Mouse (Mus musculus) lung, embryonic 14.5 days (tissue): ENCODE measurements around the gene Foxp1. TPM values are rescaled to one million over a fixed set of nuclear protein-coding genes. Genes with fewer than 3 reads are reported as not detected.

Experiments
- ATAC-seq: fragments of 200-750 bp; cut with Nextera tagmentation; 2 replicates; pipeline ENCODE4 v1.8.0; 2017; ENCODE audit warnings: mild to moderate bottlenecking, moderate TSS enrichment, moderate library complexity; ENCODE audit not compliant: insufficient read depth
- DNase-seq: peaks from one replicate; pipeline ENCODE4 v3.0.0-alpha.2; 2015
- H3K27ac ChIP-seq: fragments of 300-500 bp; sonication (generic); 2 replicates; pipeline ENCODE4 v1.5.1; 2014; ENCODE audit warnings: low read depth, mild to moderate bottlenecking, moderate library complexity
- H3K27me3 ChIP-seq: fragments of 300-500 bp; sonication (generic); 2 replicates; pipeline ENCODE4 v1.6.1; 2014; ENCODE audit warnings: low read length, control low read depth; ENCODE audit not compliant: insufficient read depth
- H3K36me3 ChIP-seq: fragments of 300-500 bp; sonication (generic); 2 replicates; pipeline ENCODE4 v1.6.1; 2014; ENCODE audit warnings: control low read depth; ENCODE audit not compliant: insufficient read depth
- H3K4me1 ChIP-seq: fragments of 300-500 bp; sonication (generic); 2 replicates; pipeline ENCODE4 v1.6.1; 2014; ENCODE audit warnings: antibody characterized with exemption, control low read depth; ENCODE audit not compliant: insufficient read depth
- H3K4me2 ChIP-seq: fragments of 300-500 bp; sonication (generic); 2 replicates; pipeline ENCODE4 v1.6.1; 2014; ENCODE audit warnings: mild to moderate bottlenecking
- H3K4me3 ChIP-seq: fragments of 300-500 bp; sonication (generic); 2 replicates; pipeline ENCODE4 v1.5.1; 2014; ENCODE audit warnings: low read depth, low read length
- H3K9ac ChIP-seq: fragments of 300-500 bp; sonication (generic); 2 replicates; pipeline ENCODE4 v1.6.1; 2014
- H3K9me3 ChIP-seq: fragments of 300-500 bp; sonication (generic); 2 replicates; pipeline ENCODE4 v1.6.1; 2016; ENCODE audit warnings: low read depth, low read length, control low read depth
- CTCF ChIP-seq: IDR thresholded peaks from 2 replicates; pipeline ENCODE4 v1.5.1; 2016; ENCODE audit warnings: antibody characterized with exemption, low read depth
- WGBS: fragments of 180-500 bp; shearing (Covaris S2); extraction: QIAGEN DNeasy Blood & Tissue Kit; methylation state at CpG from one replicate; pipeline ENCODE4 v1.1.7; 2014; 5-methylcytosine and 5-hydroxymethylcytosine counted together
- polyA plus RNA-seq: library from polyadenylated mRNA; unstranded; fragments of >200 nt; fragmentation: Nextera tagmentation; extraction: Ambion mirVana; gene quantifications from 2 replicates; pipeline ENCODE4 v1.2.1, GENCODE M21; 2014

The Foxp1 gene
- polyA plus RNA-seq, 1 experiment from 2014 or later, result 111 TPM

DNA sequence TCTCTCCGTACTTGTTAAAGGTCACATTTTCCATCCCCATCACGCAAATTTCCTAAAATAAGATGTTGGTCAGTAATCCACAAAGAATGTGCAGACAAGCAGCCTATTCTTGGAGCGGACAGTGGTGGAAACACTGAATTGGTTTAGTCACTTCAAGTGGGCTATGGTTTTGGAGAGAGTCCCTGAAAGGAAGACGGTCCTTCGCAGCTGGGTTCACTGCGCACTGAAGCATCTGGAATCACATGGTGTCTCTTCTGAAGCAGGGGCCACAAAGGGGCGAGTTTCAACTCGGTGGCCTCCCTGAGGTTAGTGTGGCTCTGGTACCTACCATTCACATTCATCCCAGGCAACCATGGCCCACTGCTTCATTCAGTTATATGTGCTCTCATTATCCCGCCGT, 588.1 kb downstream of the Foxp1 start:
- Histone ChIP-seq H3K4me2 (no peak overlapping the region), H3K36me3 (peaks cover 55% of the 10 kb centered on the region), H3K9me3 (no peaks in the 10 kb centered on the region), H3K4me3 (no peak overlapping the region), H3K27ac (no peak overlapping the region), H3K27me3 (no peaks in the 10 kb centered on the region), H3K4me1 (no peaks in the 10 kb centered on the region), H3K9ac (no peak overlapping the region)
- TF ChIP-seq CTCF, result no peak
- WGBS, result 89% methylated on average over 10 of the region's 10 CpGs
- no peak for ATAC-seq
- DNase-seq, result no peak

GRCm38 (mm10) chr6:98933135-98933724, 589.3 kb downstream of the Foxp1 start:
- Histone ChIP-seq H3K9ac (no peak overlapping the region), H3K4me3 (no peak overlapping the region), H3K4me1 (no peaks in the 10 kb centered on the region), H3K27me3 (no peaks in the 10 kb centered on the region), H3K9me3 (no peaks in the 10 kb centered on the region), H3K36me3 (peaks cover 58% of the 10 kb centered on the region), H3K27ac (no peak overlapping the region), H3K4me2 (no peak overlapping the region)
- ATAC-seq (no peak), DNase-seq (no peak)
- no peak for TF ChIP-seq CTCF
- WGBS, result 91% methylated on average over 18 of the region's 18 CpGs

- no peak overlapping the region for H3K4me2 ChIP-seq
- no peaks in the 10 kb centered on the region for H3K27me3 ChIP-seq
- no peak overlapping the region for H3K9ac ChIP-seq
- DNase-seq, result no peak
- no peaks in the 10 kb centered on the region for H3K4me1 ChIP-seq
- H3K36me3 ChIP-seq, result peaks cover 59% of the 10 kb centered on the region
- 70% methylated on average over 8 of the region's 8 CpGs for WGBS
- H3K27ac ChIP-seq, result no peak overlapping the region
- H3K4me3 ChIP-seq, result no peak overlapping the region
- no peak for ATAC-seq
- H3K9me3 ChIP-seq, result no peaks in the 10 kb centered on the region
- TF ChIP-seq CTCF, result no peak
These were observed 590.5 kb downstream of the Foxp1 start for GRCm38 (mm10) chr6:98931881-98932540.

DNA sequence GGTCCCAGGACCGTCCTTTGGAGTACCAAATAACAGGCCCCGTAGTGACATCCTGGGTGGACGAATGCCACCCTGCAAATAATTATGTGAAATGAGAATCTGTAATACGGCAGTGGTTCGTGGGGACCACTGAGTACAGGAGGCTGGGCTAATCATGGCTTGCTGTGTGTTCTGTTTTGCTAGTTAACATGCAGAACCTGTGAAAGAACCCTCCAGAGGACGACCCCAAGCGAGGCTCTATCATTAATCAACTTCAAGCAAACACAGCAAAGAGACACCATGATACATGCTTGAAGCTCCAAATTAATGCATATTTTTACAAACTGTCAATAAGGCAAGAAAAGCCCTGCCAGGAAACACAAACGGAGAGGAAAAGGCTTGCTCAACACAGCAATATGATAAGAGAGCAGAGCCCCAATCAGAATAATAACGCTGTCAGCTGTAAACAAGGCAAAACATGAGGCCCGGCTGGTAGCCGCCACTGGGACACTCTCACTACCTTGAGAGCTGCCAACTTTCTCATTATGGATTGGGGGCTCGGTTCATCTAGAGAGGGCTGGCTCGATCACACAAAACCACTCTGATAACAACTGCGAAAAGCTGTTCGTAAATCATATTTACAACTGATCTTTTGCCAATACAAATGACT, 591.7 kb downstream of the Foxp1 start:
- Histone ChIP-seq H3K4me1 (no peaks in the 10 kb centered on the region), H3K27ac (no peak overlapping the region), H3K9me3 (no peaks in the 10 kb centered on the region), H3K9ac (no peak overlapping the region), H3K36me3 (peaks cover 55% of the 10 kb centered on the region), H3K4me2 (no peak overlapping the region), H3K27me3 (no peaks in the 10 kb centered on the region), H3K4me3 (no peak overlapping the region)
- DNase-seq (peak; percentile 30), ATAC-seq (no peak)
- 74% methylated on average over 15 of the region's 15 CpGs for WGBS
- TF ChIP-seq CTCF, result no peak

DNA sequence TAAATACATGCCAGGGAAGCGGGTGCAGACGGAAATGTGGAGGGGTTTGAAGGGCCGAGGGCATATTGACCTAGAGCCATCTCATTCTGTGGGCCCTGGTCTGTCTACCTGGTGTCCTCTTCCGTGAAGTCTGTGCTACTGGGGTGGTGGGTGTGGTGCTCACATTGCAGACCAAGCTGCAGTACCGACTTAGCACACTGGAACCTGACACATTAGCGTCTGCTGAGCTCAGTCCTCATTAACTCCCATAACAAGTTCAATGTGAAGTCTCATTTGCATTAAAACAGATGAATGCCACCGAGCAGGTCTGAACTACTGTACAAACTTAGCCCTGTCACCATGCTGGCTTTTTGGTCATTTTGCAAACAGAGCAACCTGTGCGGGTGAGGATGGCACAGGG, 594.2 kb downstream of the Foxp1 start:
- no peak overlapping the region for H3K4me2 ChIP-seq
- no peaks in the 10 kb centered on the region for H3K9me3 ChIP-seq
- peaks cover 39% of the 10 kb centered on the region for H3K36me3 ChIP-seq
- 84% methylated on average over 8 of the region's 8 CpGs for WGBS
- H3K4me3 ChIP-seq, result no peak overlapping the region
- ATAC-seq, result no peak
- H3K9ac ChIP-seq, result no peak overlapping the region
- H3K27me3 ChIP-seq, result no peaks in the 10 kb centered on the region
- TF ChIP-seq CTCF, result no peak
- no peak for DNase-seq
- no peaks in the 10 kb centered on the region for H3K4me1 ChIP-seq
- no peak overlapping the region for H3K27ac ChIP-seq

- no peak for TF ChIP-seq CTCF
- H3K9me3 ChIP-seq, result no peaks in the 10 kb centered on the region
- no peak overlapping the region for H3K9ac ChIP-seq
- H3K4me3 ChIP-seq, result no peak overlapping the region
- no peak overlapping the region for H3K27ac ChIP-seq
- WGBS, result 88% methylated on average over 6 of the region's 6 CpGs
- ATAC-seq, result no peak
- no peaks in the 10 kb centered on the region for H3K36me3 ChIP-seq
- H3K27me3 ChIP-seq, result no peaks in the 10 kb centered on the region
- H3K4me1 ChIP-seq, result no peaks in the 10 kb centered on the region
- DNase-seq, result no peak
- no peak overlapping the region for H3K4me2 ChIP-seq
These were observed 621.3 kb downstream of the Foxp1 start for GRCm38 (mm10) chr6:98901259-98901658.

GRCm38 (mm10) chr6:98878208-98878607, 644.3 kb downstream of the Foxp1 start:
- Histone ChIP-seq H3K27me3 (no peaks in the 10 kb centered on the region), H3K9ac (no peak overlapping the region), H3K27ac (no peak overlapping the region), H3K36me3 (no peaks in the 10 kb centered on the region), H3K9me3 (no peaks in the 10 kb centered on the region), H3K4me3 (no peak overlapping the region), H3K4me2 (no peak overlapping the region), H3K4me1 (no peaks in the 10 kb centered on the region; the same call in 1 of the 2 replicates)
- TF ChIP-seq CTCF, result no peak
- DNase-seq (no peak), ATAC-seq (no peak)
- 71% methylated on average over 1 of the region's 1 CpGs for WGBS
